Mouse (Mus musculus): Measurements from ENCODE around the gene Ube2q2.

GRCm38 (mm10) chr9:55243280-55243679 lies 94.6 kb downstream of the Ube2q2 start:
- no peak for TF ChIP-seq ZC3H11A (IDR thresholded peaks at IDR 0.05; ENCODE audit: low read depth, low read length)
- TF ChIP-seq NELFE (IDR thresholded peaks at IDR 0.05; ENCODE audit: low read depth, low read length) = no peak
- no peak for TF ChIP-seq POLR2A (IDR thresholded peaks at IDR 0.05; ENCODE audit: low read depth, low read length)
- no peak for TF ChIP-seq CTCF (conservative IDR thresholded peaks at IDR 0.05 in 1 of 2, IDR thresholded peaks at IDR 0.05 in 1 of 2; ENCODE audit: low read depth in 2 of 2, low read length in 2 of 2)
- TF ChIP-seq PAX5 (IDR thresholded peaks at IDR 0.05; ENCODE audit: low read length) = no peak
- no peak for TF ChIP-seq USF2 (conservative IDR thresholded peaks at IDR 0.05; ENCODE audit: low read depth, low read length)
- TF ChIP-seq USF1 (IDR thresholded peaks at IDR 0.05; ENCODE audit: low read depth, low read length) = no peak
- no peak for TF ChIP-seq BHLHE40 (IDR thresholded peaks at IDR 0.05; ENCODE audit: low read depth, low read length)
- TF ChIP-seq CHD2 (IDR thresholded peaks at IDR 0.05; ENCODE audit: low read length) = no peak
- no peak for TF ChIP-seq CHD1 (IDR thresholded peaks at IDR 0.05; ENCODE audit: low read depth, low read length)
- no peak for TF ChIP-seq GABPA (IDR thresholded peaks at IDR 0.05; ENCODE audit: insufficient replicate concordance, low read depth, low read length)
- TF ChIP-seq EP300 (IDR thresholded peaks at IDR 0.05; ENCODE audit: low read length) = no peak
